Mouse (Mus musculus) left cerebral cortex, adult 9 months (tissue): ENCODE results near the gene 3425401B19Rik.
A peak's percentile ranks its signal among the peaks of the same experiment; 100 is the strongest.

Source experiments
- DNase-seq, 2 experiments: peaks; one replicate each; pipeline ENCODE4 v3.0.0; 2022; ENCODE audit warnings: low spot score in 2 of 2

3425401B19Rik gene

GRCm38 (mm10) chr14:32663099-32663498 is 22.0 kb downstream of the 3425401B19Rik start:
- no peak for DNase-seq

GRCm38 (mm10) chr14:32659781-32660180 is 25.3 kb downstream of the 3425401B19Rik start:
- no peak for DNase-seq

GRCm38 (mm10) chr14:32638485-32638884 is 46.6 kb downstream of the 3425401B19Rik start:
- no peak for DNase-seq

- DNase-seq, result no peak
Observed at GRCm38 (mm10) chr14:32634015-32634682, 50.9 kb downstream of the 3425401B19Rik start.

- DNase-seq, result no peak
Observed at GRCm38 (mm10) chr14:32632908-32633600, 52.0 kb downstream of the 3425401B19Rik start.

- DNase-seq, result peak in 1 of 2 experiments; percentile 2
Observed at GRCm38 (mm10) chr14:32628584-32628983, 56.5 kb downstream of the 3425401B19Rik start.

GRCm38 (mm10) chr14:32627271-32627670 is 57.8 kb downstream of the 3425401B19Rik start:
- no peak for DNase-seq

- DNase-seq, result no peak
Observed at GRCm38 (mm10) chr14:32624811-32625210, 60.3 kb downstream of the 3425401B19Rik start.

GRCm38 (mm10) chr14:32624245-32624644 is 60.8 kb downstream of the 3425401B19Rik start:
- no peak for DNase-seq

GRCm38 (mm10) chr14:32617253-32617652 is 67.8 kb downstream of the 3425401B19Rik start:
- DNase-seq, result no peak

- DNase-seq, result peak in 1 of 2 experiments; percentile 34
Observed at GRCm38 (mm10) chr14:32609392-32609791, 75.7 kb downstream of the 3425401B19Rik start.
